Mouse (Mus musculus) kidney, adult 8-10 months (tissue): ENCODE results near the gene Ager.

ENCODE experiments used
- DNase-seq, 2 experiments: peaks; one replicate each; pipeline ENCODE4 v3.0.0; 2022

Gene Ager

GRCm38 (mm10) chr17:34585877-34586771 lies 11.5 kb upstream of the Ager start:
- DNase-seq = no peak

GRCm38 (mm10) chr17:34586796-34587422 lies 10.8 kb upstream of the Ager start:
- peak; percentile 79 to 81 for DNase-seq

- DNase-seq = peak; percentile 96 to 97
Observed at GRCm38 (mm10) chr17:34587423-34587811, 10.2 kb upstream of the Ager start.

GRCm38 (mm10) chr17:34587814-34588213 lies 9.8 kb upstream of the Ager start:
- DNase-seq = no peak

GRCm38 (mm10) chr17:34588767-34589166 lies 8.9 kb upstream of the Ager start:
- DNase-seq = no peak

- no peak for DNase-seq
Observed at GRCm38 (mm10) chr17:34589206-34589605, 8.5 kb upstream of the Ager start.

- DNase-seq = no peak
Observed at GRCm38 (mm10) chr17:34589681-34590101, 8.0 kb upstream of the Ager start, which contains the start of gene Gpsm3. Gpsm3 (plus strand) TSS chr17:34589806.

- no peak for DNase-seq
Observed at GRCm38 (mm10) chr17:34590154-34590987, 7.3 kb upstream of the Ager start.

GRCm38 (mm10) chr17:34591029-34591993 lies 6.4 kb upstream of the Ager start, which contains the start of gene Pbx2:
Pbx2 (plus strand) TSS chr17:34591266.
- no peak for DNase-seq

GRCm38 (mm10) chr17:34591994-34592375 lies 5.7 kb upstream of the Ager start:
- peak; percentile 79 to 85 for DNase-seq

- DNase-seq = no peak
Observed at GRCm38 (mm10) chr17:34592581-34593549, 4.8 kb upstream of the Ager start.

- no peak for DNase-seq
Observed at GRCm38 (mm10) chr17:34593752-34594525, 3.7 kb upstream of the Ager start.

- no peak for DNase-seq
Observed at GRCm38 (mm10) chr17:34596098-34596497, 1.6 kb upstream of the Ager start.

- no peak for DNase-seq
Observed at GRCm38 (mm10) chr17:34599891-34600290, 2.2 kb downstream of the Ager start.

GRCm38 (mm10) chr17:34601796-34602195 lies 4.1 kb downstream of the Ager start:
- DNase-seq = no peak

GRCm38 (mm10) chr17:34603375-34604060 lies 5.9 kb downstream of the Ager start, which contains the start of gene Rnf5:
Rnf5 (minus strand) TSS chr17:34603690.
- peak; percentile 100 for DNase-seq

- peak; percentile 99 to 100 for DNase-seq
Observed at GRCm38 (mm10) chr17:34604061-34604508, 6.4 kb downstream of the Ager start, which contains the start of gene Agpat1. Agpat1 (plus strand) TSS chr17:34604262.

GRCm38 (mm10) chr17:34604511-34605237 lies 7.0 kb downstream of the Ager start:
- peak; percentile 84 to 90 for DNase-seq
